Mouse (Mus musculus) E14TG2a.4 (cell line): Measurements from ENCODE around the gene Cxcl16.
"Not testable (repeated sequence)": the region's sequence is repeated elsewhere in the genome, so short reads cannot be mapped to it uniquely, and the experiment has no call there.

Source experiments
- H3K27me3 ChIP-seq: 2 replicates; pipeline ENCODE4 v1.6.1; 2014; ENCODE audit warnings: low read length, control low read depth; ENCODE audit not compliant: insufficient read depth
- H3K36me3 ChIP-seq: 2 replicates; pipeline ENCODE4 v1.6.1; 2014; ENCODE audit warnings: low read length, control low read depth; ENCODE audit not compliant: insufficient read depth
- H3K4me1 ChIP-seq: replicated peaks from 2 replicates; pipeline ENCODE4 v1.6.1; 2014; ENCODE audit warnings: low read depth, low read length, control low read depth
- H3K4me3 ChIP-seq: replicated peaks from 2 replicates; pipeline ENCODE4 v1.5.1; 2014; ENCODE audit warnings: mild to moderate bottlenecking, low read length
- H3K9me3 ChIP-seq: 2 replicates; pipeline ENCODE4 v1.6.1; 2014; ENCODE audit warnings: low read length, control low read depth
- CTCF ChIP-seq: conservative IDR thresholded peaks from 2 replicates; pipeline ENCODE4 v1.5.1; 2014; ENCODE audit warnings: low read length
- NANOG ChIP-seq: IDR thresholded peaks from 2 replicates; pipeline ENCODE4 v1.6.1; 2014; ENCODE audit warnings: borderline replicate concordance, low read length, mixed read lengths
- POU5F1 ChIP-seq: IDR thresholded peaks from 2 replicates; pipeline ENCODE4 v1.6.1; 2014; ENCODE audit warnings: low read length, borderline replicate concordance

Gene Cxcl16

DNA sequence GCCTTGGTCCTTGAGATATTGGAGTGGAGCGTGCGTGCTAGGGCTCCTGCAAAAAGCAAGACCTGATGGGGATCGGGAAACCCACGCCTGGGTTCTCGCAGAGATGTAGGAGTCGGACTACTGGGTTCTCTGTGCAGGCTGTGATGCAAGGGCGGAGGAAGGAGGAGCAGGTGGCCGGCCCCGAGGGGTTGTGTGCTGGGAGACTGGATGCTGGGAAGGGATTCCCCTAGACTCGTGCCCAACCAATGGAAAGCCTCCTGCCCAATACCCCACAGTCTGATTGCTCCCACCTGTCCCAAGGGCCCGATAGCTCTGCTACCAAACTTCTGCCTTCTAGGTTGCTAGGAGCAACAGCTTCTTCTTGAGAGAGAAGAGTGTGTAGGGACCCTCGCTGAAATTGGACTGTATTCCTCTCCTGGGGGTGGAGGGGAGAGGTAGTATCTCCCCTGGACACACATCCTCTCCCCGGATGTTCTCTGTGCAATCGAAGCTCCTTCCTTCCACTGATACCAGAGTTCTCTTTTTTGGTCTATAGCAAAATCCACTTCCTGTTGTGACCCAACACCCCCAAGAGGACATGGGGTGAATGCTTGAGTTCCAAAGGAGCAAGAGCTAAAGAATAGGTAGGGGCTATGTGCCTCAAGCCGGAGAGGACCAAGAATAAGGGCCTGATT is 26.8 kb downstream of the Cxcl16 start:
- Histone ChIP-seq H3K9me3 (no peaks in the 10 kb centered on the region), H3K27me3 (peaks cover 9% of the 10 kb centered on the region), H3K36me3 (peaks cover 26% of the 10 kb centered on the region), H3K4me1 (peaks cover 48% of the 10 kb centered on the region), H3K4me3 (peak overlapping the region; percentile 95)
- TF ChIP-seq CTCF (no peak), NANOG (no peak), POU5F1 (no peak)

DNA sequence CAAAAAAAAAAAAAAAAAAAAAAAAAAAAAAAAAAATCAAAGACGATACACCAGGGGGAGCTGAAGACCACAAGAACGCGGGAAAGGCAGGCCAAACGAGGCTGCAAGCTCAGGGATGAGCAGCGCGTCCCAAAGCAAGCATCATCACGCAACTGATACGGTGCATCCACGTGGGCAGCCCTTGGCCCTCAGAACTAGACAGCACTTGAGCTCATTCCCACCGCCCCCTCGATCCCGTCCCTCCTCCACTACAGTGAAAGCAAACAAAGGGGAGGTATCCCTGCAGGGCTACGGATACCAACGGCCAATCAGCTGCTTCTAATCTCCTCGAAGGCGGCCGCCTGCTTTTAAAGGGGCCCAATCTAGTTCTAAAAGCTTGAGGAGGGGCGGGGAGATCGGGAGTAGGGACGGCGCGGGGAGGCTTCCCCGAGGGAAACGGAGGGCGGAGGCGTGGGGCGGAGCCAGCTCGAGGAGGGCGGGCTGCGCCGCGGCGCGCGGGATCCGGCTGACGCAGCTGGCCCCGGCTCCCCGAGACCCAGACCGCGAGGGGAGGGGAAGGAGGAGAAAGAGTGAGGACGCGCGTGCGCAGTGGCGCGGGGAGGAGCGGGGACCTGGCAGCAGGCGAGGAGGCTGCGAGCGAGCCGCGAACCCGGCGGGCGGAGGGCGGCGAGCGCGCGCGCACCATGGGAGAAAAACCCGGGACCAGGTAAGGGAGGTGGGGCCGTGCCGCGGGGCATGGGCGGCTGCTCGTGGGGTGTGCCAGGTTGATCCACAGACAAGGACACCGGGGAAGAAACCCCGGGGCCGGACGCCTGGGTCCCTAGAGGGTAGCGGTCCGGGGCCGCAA is 27.5 kb downstream of the Cxcl16 start, which contains the start of gene Arrb2:
Arrb2 (plus strand) TSS at position 588 of the 847 bp plus-strand sequence.
- TF ChIP-seq CTCF, result 0 out of 2 replicates have a peak, but pooled peaks have one; percentile 3
- no peak for TF ChIP-seq NANOG
- no peak for TF ChIP-seq POU5F1
- Histone ChIP-seq H3K36me3 (peaks cover 19% of the 10 kb centered on the region), H3K4me1 (peaks cover 45% of the 10 kb centered on the region), H3K9me3 (no peaks in the 10 kb centered on the region), H3K4me3 (peak within 1 kb of the TSS; percentile 95), H3K27me3 (peaks cover 9% of the 10 kb centered on the region)

DNA sequence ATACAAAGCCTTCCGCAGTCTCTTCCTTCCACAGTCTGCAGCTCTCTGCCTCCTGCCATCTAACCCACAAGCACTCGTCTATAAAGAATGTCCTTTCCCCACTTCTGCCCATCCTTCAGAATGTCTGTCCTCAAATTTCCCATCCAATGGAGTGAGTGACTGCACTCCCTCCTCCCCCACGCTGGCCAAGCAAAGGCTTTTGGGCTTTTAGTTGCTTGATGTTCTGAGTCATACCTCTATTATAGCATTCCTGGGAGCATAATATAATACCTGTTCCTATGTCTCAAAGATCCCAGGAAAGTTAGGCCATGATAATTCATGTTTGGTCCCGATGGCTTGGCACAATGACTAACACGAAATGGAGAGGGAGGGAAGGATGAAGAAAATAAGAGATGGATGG is 28.2 kb downstream of the Cxcl16 start:
- H3K36me3 ChIP-seq, result peaks cover 12% of the 10 kb centered on the region
- H3K9me3 ChIP-seq, result no peaks in the 10 kb centered on the region
- H3K4me1 ChIP-seq, result peaks cover 45% of the 10 kb centered on the region
- H3K4me3 ChIP-seq, result peak overlapping the region; percentile 95
- peaks cover 9% of the 10 kb centered on the region for H3K27me3 ChIP-seq
- TF ChIP-seq POU5F1 (no peak), NANOG (no peak), CTCF (no peak)

- H3K27me3 ChIP-seq, H3K36me3 ChIP-seq, H3K9me3 ChIP-seq, H3K4me3 ChIP-seq: not testable (repeated sequence)
- peaks cover 12% of the 10 kb centered on the region for H3K4me1 ChIP-seq
These were observed 33.2 kb downstream of the Cxcl16 start for GRCm38 (mm10) chr11:70426598-70426997.

- TF ChIP-seq POU5F1 (no peak), CTCF (no peak), NANOG (no peak)
- Histone ChIP-seq H3K9me3 (no peaks in the 10 kb centered on the region), H3K27me3 (no peaks in the 10 kb centered on the region), H3K4me1 (no peaks in the 10 kb centered on the region), H3K36me3 (no peaks in the 10 kb centered on the region), H3K4me3 (no peak overlapping the region)
These were observed 40.3 kb downstream of the Cxcl16 start for GRCm38 (mm10) chr11:70419486-70419885.

DNA sequence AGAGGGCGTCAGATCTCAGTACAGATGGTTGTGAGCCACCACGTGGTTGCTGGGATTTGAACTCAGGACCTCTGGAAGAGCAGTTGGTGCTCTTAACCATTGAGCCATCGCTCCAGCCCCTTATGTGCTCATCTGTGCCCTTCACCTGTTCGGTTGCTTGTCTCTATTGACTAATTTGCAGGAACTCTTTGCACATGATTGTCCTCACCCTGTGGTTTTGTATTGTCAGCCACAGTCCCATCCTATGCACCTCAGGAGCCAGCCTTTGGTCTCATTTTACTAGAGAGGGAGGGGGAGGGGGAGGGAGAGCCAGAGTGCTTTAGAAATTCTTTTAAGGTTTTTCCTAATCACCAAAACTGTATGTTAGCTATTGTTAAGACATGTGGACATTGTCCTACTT is 41.6 kb downstream of the Cxcl16 start:
- Histone ChIP-seq H3K9me3 (no peaks in the 10 kb centered on the region), H3K4me1 (no peaks in the 10 kb centered on the region), H3K4me3 (no peak overlapping the region), H3K27me3 (no peaks in the 10 kb centered on the region), H3K36me3 (no peaks in the 10 kb centered on the region)
- TF ChIP-seq CTCF (0 out of 2 replicates have a peak, but pooled peaks have one; percentile 4), NANOG (no peak)

DNA sequence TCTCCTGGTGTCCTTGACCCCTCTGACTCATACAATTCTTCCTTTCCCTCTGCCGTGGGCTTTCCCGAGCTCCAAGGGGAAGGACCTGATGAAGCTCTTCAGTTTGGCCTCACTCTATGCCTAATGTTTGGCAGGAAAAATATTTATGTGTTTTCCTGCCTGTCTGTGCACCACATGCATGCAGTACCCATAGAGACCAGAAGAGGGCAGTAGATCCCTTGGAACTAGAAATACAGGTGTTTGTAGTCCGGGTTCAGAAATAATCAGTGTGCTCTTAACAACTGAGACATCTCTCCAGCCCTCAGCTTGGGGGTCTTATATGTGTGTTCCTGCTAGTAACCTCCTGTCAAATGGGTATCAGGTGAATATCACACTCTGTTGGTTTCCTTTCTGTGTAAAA is 45.8 kb downstream of the Cxcl16 start:
- no peak for TF ChIP-seq NANOG
- TF ChIP-seq POU5F1, result no peak
- TF ChIP-seq CTCF, result peak; percentile 98
- no peaks in the 10 kb centered on the region for H3K9me3 ChIP-seq
- H3K4me1 ChIP-seq, result peaks cover 18% of the 10 kb centered on the region
- no peaks in the 10 kb centered on the region for H3K27me3 ChIP-seq
- no peak overlapping the region for H3K4me3 ChIP-seq
- no peaks in the 10 kb centered on the region for H3K36me3 ChIP-seq

DNA sequence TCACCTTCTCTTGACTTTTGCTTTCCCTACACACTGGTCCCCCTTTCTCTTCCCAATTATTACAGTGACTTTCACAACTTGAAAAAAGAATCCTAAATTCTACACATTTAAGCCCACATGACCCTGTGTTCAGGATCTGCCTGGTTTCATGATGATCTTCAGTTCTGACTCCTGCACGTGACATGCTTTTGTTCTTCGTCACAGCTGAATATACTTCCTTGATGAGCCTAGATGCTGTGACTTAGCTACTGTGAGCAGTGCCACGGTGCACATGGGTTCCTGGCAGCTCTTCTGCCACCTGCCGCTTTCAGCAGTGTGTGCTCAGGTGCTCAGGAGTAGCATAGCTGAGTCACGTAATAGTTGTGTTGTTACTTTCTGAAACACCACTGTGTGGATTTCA is 47.2 kb downstream of the Cxcl16 start:
- Histone ChIP-seq H3K9me3 (no peaks in the 10 kb centered on the region), H3K27me3 (no peaks in the 10 kb centered on the region), H3K4me3 (no peak overlapping the region), H3K36me3 (peaks cover 10% of the 10 kb centered on the region), H3K4me1 (peaks cover 32% of the 10 kb centered on the region)
- TF ChIP-seq NANOG, result no peak
- no peak for TF ChIP-seq POU5F1
- TF ChIP-seq CTCF, result no peak
